Mouse (Mus musculus) retina, postnatal 1 day (tissue): ENCODE measurements around the gene Asb6.
A peak's percentile ranks its signal among the peaks of the same experiment; 100 is the strongest.

ENCODE experiments used
- DNase-seq: peaks from one replicate; pipeline ENCODE4 v3.0.0-alpha.2; 2012

Gene Asb6

DNA sequence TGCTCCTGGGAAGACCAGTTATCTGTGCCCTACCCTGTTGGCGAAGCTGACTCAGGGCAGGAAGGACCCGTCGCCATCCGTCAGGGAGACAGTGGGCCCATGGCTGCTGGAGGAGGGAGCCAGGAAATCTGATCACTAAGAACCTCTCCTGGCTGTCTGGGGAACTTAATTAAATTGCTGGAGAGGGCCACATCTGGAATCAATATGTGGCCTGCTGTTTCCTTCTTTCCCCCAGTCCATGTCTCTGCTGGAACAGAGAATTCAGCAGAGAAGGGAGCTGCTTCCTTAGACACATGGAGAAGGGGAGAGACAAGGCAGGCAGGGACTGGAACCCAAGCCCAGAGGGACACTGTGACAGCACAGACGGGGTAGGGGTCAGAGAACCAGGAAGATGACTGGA is 3.5 kb upstream of the Asb6 start:
- DNase-seq, result no peak

DNA sequence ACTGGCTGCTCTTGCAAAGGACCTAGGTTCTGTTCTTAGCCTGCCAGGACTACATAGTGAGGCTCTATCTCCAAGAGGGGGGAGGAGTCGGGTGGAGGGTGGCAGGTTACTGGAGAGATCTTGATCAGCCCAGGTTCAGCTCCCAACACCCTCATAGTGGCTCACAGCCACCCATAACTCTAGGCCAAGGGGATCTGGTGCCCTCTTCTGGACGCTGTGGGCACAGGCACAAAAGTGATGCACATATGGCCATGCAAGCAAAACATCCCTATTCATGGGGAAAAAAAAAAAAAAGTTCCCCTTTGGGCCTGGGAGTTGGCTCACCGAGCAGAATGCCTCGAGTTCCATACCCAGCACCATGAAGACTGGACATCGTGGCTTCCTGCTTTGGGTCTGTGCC is 818 bp downstream of the Asb6 start:
- peak; percentile 54 for DNase-seq

DNA sequence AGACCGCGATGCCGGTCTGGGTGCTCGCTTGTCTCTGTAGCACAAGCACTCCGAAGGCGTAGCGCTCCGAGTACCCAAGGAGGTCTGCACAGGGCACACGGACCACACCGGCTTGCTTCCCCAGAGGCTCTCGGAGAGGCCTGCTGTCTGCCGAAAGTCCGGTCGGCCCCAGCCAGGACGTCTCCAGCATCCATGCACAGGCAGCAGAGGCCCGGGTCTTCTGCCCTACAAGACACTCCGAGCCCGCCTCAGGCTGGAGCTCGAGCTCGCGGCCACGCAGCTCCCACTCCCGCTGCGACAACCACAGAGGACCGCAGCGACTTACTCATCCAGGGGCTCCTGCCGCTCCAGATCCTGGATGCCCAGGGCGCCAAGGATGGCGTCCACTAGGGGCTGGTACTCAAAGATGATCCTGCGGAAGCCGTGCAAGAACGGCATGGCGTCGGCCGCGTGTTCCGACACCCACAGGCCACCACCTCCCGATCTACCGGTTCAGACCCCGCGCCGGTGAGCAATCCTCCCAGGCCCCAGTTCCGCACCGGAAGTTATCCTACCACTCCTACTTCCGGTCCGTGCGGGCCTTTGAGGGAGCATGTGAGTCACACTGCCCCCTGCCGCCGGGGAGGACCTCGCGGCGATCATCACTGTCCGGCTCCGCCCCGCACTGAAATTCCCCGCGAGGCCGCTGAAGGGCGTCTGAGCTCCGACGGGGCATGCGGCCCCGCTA is 2.2 kb downstream of the Asb6 start:
- DNase-seq, result peak; percentile 96

DNA sequence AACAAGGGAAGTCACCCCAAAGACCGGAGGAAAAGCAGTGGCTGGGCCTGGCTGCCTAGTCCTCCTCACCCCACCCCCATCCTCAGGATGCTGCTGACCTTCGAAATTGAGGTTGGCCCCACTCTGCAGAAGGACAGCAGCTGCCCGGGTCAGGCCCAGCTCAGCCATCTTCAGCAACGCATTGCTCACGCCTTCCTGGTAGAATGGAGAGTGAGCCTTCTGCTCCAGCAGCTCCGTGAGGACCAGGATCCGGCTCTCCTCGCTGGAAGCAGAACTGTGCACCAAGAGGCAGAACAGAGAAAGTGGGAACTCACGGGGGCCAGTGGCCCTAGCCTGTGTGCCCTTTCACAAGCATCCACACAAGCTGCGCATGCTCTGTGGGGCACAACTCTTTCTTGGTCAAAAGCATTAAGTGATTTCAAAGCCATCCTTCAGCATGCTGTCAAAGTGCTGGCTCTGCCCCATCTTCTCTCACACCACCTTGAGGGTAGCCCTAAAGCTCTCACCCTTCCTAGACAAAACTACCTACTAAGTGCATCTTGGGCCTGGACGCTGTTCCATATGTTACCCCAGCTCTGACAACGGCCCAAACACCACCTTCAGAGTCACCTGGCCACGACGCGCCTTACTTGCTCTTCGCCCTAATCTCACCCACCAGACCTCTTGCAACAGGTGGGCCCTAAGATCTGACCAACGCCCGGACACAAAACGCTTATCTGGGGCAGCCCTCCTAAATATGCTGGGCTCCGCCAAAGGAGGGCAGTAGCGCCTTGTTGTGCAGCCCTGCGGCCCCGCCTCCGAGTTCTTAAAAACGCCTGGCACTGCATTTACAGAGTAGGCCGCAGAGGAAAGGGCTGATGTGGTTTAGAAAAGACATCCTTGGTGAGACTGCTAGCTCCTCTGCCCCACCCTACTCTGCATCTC is 3.0 kb downstream of the Asb6 start:
- peak; percentile 51 for DNase-seq

DNA sequence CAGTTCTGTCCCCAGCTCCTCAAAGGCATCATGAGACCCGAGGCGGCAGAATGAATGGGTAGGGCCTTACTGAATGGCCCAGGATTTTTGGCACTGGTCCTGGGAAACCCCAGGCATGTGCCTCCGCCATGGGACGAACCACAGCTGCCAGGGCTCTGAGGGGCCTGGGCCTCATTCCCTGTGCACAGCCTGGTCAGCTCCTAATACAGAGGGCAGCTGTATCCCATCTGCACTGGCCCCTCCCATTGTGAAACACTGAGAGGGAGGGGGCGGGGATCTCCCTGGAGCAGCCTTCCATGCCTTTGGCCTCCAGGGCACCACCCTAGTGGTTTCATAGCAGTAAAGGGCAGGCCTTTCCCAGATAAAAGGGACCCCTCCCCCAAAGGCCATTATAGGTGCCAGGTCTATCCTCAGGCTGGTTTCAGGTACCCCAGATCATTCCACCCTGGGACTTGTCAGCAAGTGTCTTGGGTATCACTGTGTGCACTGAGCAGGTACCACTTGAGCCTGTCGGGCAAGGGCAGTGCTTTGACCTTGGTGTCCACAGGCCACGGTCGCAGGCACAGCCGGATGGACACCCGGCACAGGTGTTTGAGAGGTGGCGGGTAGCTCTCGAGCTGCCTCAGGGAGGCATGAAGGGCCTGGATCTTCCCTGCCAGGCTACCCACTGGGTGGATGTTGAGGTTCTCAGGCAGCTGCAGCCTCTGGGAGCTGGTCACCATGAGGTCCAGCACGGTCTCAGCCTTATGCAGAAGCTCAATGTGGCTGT is 6.6 kb downstream of the Asb6 start:
- peak; percentile 47 for DNase-seq

DNA sequence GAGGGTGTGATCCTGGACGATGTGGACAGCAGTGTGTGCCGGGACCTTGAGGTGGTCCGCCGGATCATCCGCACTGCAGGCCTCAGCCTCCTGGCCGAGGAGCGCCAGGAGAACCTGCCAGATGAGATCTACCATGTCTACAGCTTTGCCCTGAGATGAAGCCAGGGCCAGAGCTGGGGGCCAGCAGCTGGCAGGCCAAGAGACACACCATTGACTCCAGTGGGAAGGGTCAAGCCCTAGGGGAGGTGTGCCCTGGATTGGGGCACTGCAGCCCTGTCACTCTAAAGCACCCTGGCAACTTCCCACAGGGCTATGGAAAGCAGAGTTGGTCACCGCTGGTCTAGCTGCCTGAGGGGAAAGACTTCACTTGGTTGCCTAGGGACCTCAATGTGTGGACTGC is 7.7 kb downstream of the Asb6 start:
- DNase-seq, result peak; percentile 23

DNA sequence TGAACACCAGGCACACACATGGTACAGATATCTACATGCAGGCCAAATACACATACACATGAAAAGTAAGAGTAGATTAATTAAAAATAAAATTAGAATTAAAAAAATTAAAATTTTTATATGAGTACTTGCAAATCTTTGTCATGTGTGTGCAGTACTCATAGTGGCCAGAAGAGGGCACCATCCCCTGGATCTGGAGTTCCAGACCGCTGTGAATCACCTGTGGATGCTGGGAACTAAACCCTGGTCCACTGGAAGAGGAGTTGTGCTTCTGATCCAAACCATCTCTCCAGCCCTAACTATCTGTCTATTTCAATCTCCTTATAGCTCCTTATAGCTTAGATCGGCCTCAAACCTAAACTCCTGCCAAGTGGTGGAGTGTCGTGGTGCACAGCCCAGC is 9.1 kb downstream of the Asb6 start:
- no peak for DNase-seq

DNA sequence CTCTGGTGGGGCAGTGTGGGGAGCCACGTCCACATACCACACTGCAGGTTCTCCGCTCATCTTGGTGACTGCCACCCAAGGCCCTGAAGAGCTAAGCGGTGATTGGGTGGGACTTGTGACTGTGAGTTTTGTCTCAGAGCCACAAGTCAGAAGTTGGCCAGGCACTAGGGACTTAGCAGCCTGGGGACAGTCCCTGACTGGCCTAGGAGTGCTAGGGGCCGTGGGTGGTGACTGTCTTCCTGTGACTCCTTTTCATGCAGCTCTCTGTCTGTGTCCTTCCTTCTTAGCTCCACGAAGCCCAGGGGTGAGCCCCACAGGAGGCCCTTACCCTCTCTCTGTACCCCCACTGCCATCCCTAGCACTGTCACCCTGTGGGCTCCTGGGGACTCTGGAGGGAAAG is 10.3 kb downstream of the Asb6 start:
- DNase-seq, result no peak

DNA sequence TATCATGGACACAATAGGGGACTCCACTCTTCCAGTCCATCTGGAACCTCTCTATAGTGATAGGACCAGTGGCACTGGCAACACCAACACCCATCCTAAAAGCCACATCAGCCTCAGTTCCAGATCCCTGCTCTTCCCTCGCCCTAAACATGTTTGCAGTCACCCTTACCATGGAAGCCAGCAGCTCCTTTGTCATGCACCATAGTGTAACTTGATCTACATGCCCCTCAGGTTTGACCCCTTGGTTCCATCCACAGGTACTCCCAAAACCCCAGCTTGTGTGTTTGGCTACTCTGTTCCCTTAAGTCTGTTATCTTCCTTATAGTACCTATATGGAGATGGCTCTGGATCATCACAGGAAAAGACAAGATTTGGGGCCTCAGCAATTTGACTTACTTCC is 13.8 kb downstream of the Asb6 start:
- no peak for DNase-seq

DNA sequence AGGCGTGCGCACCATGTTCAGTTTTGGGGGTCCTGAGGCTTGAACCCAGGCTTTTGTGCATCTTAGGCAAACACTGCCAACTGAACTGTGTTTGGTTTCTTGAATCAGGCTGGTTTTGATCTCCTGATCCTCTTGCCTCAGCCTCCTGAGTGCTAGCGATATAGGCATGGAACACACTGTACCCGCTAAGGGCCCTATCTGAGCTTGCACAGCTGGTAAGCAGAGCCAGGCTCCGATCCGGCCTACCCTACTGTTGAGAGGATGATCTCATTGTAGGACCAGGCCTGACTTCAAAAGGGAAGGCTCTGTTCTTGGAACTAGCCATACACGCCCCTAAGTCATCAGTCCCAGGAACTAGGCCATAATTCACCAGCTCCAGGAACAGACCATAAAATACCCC is 19.6 kb downstream of the Asb6 start:
- DNase-seq, result no peak

DNA sequence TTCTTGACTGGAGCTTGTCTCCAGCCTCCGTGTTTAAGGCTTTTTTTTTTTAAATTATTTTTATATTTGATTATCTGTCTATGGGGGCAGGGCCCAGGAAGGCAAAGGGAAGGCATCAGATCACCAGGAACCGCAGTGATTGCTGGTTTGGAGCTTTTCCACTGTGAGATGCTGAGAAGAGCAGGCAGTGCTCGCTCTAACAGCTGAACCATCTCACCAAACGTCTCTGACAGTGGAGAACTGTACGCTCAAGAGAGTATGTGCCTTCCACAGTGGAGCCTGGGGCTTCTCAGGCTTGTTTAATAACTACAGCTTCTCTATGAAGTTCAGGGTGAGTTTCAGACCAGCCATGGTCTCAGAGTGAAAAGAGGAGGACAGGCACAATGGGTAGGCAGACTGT is 20.6 kb downstream of the Asb6 start:
- no peak for DNase-seq

DNA sequence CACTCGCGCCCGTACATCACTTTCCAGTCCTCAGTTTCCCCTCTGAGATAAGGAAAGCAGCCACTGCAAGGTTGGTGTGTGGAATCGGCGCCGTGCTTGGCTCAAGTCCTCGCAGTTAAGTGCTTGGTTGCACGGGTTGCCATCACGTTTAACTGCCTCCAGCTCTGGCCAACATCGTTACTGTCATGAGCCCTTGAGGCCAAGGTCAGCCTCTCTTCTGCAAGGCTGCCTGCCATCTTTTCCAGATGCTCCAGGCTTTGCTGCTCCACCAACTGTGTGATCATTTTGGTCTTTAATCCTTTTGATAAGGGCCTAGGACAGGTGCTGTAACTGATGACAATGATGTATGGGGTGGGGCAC is 21.9 kb downstream of the Asb6 start:
- DNase-seq, result no peak

DNA sequence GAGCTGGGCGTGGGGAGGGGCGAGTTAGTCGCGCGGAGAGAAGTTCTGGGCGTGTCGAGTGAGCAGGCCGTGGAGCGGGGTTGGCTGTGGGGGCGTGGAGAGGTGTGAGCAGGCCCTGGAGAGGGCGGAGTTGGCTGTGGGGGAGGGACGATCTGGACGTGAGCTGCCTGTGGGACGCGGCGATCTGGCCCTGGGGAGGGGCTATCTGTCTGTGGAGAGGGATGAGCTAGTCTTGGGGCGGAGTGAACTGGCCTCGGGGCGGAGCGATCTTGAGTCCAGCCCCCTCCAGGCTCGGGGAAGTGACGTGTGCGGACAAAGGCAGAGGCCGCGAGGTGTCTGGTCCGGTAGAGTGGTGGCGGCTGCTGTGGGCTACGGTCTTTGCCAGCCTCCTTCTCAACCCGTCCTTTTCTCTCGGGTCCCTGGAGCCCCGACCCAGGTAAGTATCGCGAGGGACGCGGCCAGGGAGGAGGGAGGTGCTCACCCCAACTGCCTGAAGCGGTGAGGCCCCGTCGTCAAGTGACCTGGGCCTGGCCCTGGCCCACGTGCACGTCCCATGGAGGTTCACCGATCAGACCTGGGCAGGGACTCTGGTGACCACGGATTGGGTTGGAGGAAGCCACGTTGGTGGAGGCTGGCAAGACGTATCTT is 22.4 kb downstream of the Asb6 start, which contains the start of gene Ntmt1:
Gene Ntmt1 (plus strand): TSS at position 179 of the 648 bp plus-strand sequence.
- peak; percentile 100 for DNase-seq

DNA sequence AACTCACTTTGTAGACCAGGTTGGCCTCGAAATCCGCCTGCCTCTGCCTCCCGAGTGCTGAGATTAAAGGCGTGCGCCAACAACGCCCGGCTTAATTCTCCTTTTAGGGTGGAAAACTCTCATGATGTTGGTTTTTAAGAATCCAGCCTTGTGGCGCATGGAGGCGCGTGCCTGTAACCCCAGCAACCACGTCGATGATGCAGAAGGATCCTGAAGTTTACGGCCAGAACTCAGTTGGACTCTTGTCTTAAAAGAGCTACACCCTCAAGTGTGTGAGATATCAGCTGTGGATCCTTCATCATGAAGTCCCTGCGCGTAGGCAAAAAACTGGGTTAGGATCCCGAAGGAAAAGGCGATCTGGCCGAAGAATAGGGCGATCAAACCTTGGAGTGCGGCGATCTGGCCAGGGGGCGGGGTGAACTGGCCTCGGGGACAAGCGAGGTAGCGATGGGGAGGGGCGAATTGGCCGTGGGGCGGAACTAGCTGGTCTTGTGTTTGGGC is 22.9 kb downstream of the Asb6 start:
- no peak for DNase-seq

DNA sequence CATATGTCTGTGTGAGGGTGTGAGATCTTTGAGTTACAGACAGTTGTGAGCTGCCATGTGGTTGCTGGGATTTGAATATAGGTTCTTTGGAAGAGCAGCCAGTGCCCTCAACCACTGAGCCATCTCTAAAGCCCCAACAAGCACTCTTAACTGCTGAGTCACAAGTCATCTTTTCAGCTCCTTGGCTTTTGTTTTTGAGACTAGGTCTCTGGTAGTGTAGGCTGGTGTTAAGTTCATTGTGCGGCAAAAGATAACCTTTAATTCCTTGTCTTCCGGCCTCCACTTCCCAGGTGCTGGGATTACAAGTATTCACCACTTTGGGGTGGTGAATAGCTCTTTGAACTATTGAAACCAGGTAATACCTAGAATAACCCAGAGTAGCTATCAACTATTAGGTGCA is 24.1 kb downstream of the Asb6 start:
- DNase-seq, result no peak

DNA sequence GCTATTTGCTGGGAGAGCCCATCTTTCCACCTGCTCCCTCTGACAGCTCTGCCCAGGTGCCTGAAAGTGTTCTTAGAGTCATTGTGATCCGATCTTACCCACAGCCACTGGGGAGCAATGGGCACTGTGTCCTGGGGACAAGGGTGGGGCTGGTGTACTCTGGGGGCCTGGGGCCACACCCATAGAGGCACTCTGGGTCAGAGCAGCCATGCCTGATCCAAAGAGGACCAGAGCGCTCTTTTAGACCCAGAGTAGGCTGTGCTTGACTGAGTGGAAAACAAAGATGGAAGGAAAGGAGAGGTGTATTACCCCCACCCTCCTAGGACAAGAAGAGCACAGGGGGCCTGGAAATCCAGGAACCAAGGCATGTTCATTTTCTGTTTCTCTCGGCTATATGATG is 26.5 kb downstream of the Asb6 start, which contains the start of gene 1700001O22Rik:
Gene 1700001O22Rik (minus strand): TSS at position 58 of the 400 bp plus-strand sequence.
- no peak for DNase-seq

DNA sequence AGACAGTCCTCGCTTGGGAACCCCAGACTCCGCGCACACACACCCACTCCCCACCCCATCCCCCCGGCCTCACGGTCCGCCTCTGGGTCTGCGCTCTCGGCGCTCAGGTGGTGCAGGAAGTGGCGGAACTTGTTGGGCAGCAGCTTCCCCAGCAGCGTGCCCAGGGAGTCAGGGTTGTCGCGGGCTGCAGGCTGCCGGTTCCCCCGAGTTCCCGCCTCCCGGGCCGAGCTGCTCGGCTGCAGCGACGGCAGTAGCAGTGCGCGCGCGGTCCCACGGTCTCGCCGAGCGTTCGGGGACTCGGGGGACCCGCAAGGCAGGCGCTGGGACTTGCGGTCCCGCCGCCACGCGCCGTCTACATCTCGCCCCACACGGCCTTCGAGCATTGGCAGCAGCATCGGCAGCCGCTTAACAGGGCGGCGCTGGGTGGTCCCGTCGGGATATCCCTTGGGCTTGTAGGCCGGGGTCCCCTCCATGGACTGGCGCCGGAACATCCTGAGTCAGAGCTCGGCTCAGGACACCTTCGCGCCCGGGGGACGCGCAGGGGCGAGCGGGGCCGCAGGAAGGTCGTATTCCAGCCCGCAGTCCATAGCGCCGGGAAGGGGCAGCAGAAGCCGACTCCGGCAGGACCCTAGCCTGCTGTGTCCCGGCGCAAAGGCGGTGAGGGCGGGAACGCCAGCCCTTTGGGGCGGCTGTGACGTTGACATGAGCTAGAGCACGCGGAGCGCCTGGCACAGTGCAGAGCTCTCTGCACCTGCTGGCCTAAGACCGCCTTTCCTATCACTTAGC is 28.9 kb downstream of the Asb6 start:
- DNase-seq, result peak; percentile 67

DNA sequence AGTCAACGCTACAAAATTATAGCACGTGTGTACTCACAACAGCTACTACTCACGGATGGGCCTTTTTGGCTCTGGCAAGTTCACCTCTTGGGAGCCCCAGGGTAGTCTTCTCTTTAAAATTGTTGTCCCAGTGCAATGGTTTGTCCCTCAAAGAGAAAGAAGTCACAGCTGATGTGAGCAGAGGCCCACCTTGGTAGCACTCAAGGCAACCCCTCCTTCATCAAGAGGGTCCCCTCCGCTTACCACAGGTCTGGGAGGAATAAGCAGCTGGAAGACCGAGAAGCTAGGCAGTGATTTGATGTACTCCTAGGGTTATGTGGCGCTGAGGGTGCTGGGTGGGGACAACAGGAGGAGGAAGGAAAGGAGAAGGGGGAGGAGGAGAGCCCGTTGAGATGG is 29.5 kb downstream of the Asb6 start:
- no peak for DNase-seq

DNA sequence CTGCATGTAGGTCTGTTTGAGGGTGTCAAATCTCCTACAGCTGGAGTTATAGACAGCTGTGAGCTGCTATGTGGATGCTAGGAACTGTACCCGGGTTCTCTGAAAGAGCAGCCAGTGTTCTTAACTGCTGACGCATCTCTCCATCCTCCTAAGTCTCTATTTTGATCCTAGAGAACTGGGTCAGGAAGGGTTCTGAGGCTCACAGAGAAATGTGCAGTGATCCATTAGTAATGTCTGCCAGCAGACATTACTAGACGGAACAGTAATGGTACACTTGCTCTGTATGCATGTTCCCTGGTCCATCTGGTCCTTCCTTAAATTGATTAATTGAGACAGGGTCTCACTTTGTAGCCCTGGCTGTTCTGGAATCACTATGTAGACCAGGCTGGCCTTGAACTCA is 30.7 kb downstream of the Asb6 start:
- peak; percentile 62 for DNase-seq

DNA sequence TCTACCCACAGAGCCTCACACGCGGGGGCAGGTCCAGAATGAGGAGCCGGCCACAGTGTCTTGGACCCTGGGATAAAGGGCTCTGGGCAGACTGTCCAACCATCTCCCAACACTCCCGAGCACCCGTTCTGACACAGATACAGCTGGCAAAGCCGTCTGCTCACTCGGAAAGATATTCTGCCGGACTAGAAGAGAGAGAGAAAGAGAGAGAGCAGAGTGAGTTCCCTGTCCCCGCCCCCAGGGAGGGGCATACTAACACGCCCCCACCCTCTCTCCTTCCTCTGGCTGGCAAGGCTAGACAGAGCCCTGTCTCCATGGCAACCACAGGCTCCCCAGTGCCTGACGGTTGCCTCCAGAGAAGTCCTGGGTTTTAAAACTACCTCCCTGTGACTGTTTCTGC is 33.8 kb downstream of the Asb6 start:
- peak; percentile 94 for DNase-seq

DNA sequence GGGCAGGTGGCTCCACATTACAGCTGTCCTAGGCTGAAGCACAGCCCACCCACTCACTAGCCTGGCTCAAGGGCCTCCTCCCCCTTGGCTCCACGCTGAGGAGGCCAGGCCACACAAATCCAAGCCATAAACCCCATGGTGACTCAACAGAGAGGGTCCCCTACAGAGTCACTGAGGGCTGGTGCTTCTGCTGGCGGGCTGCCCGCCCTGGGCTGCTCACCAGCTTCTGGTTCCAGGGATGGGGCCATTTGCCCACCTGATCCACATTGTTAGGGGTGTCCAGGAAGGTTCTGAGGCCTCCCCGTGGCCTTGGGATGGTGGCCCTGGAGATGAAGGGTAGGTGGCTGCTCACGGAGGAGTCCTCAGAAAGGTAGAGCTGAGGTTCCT is 34.3 kb downstream of the Asb6 start:
- no peak for DNase-seq
